Mouse (Mus musculus) heart, adult 8-10 months (tissue): ENCODE measurements at regions not wholly inside any gene's neighbourhood (a gene's known extent, or its start where the extent isn't known, plus 50 kb on each side); places are given as distances from the start of the nearest gene placed in this dataset.
A peak's percentile ranks its signal among the peaks of the same experiment; 100 is the strongest.

Source experiments
- DNase-seq: peaks from one replicate; pipeline ENCODE4 v3.0.0; 2022; ENCODE audit warnings: low spot score

DNA sequence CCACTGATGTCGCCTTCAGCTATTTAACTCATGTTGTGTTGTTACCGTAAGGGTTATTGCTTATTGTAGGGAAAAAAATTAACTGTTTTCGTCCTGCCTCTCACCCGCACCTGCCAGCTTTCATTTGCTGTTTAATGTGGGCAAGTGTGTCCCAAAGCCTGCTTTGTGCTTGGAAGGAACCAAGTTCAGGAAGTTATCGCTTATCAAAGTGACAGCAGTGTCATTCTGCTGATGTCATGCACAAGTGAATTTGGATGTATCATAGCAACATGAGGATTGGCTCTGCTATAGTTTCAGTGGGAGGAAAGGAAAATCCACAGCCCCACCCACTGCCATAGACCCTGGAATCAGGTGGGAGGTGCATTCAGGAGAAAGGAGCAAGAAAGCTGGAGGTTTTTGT lies 276.5 kb downstream of the Rnf144b start:
- no peak for DNase-seq

DNA sequence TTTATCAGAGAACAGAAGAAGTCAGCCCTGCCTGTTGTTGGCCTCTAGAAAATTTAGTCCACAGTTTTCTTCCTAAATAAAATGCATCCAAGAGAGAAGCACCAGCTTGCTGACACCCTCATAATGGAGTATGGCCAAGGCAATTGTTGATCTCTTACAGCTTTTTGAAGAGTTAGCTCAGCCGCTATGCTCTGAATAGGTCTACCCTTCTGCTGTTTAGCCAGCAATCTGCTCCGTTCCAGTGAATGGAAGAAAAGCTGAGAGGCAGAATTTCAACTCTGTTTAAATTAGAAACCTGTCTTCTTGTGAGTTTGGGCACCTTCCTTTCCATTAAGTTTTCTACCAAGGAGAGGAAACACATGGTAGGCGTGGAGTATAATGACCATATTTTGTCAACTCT lies 290.8 kb downstream of the Rnf144b start:
- DNase-seq: no peak

DNA sequence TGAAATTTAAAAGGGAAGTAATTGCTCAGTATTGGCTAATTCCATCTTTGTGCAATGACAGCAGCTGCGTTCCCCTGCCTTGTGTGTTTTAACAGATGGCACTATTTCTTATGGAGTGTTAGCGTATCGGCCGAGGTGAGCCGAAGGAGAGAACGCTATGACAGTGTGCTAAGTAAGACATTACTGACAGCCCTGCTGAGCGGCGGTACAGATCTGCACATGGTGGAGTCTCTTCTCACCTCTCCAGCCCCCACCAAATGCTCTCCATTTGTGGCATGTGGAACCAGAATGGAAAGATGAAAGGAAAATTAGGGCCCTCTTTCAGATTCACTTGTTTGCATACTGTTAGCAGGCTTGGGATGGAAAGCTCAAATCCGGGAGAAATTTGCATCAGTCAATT lies 291.5 kb downstream of the Rnf144b start:
- no peak for DNase-seq

DNA sequence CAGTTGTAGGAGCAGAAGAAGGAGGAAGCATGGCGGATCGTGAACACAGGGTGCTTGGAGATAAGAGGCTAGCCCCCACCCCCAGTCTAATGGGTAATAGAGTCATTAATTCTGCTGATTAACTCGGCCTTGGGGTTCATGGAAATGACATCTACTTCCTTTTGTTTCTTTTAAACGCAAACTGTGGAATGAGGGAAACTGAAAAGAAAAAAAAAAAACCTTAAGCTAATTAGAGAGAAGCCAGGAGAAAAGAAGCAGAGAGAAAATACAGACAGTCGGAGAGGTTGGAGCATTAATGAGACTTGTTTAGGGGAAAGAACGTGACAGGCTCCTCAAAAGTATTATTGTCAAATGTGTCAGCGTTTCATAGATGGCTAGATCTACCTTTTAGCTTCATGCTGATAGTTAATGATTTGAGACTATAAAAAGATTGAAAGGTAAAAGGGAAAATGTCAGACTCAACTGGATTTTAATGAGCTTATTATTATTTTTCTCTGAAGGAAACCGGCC lies 307.5 kb downstream of the Rnf144b start:
- DNase-seq: no peak

DNA sequence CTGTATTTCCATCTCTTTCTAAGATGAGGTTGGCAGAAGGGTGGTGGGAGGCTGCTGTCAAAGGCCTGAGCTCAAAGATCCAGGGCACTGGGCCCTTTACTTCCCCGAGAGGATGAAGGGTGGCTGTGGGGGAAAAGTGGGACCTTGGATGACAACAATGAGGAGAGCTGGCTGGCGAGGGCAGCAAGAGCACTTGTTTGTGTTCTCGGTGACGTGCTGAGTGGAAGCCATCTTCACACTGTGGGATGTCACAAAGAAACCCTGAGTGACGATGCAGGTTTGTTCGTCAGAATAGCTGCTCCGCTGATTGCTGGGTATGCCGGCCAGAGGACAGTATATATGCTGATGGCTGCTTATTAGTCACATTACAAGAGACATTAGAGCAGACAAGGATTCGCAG lies 308.0 kb downstream of the Rnf144b start:
- DNase-seq: no peak

DNA sequence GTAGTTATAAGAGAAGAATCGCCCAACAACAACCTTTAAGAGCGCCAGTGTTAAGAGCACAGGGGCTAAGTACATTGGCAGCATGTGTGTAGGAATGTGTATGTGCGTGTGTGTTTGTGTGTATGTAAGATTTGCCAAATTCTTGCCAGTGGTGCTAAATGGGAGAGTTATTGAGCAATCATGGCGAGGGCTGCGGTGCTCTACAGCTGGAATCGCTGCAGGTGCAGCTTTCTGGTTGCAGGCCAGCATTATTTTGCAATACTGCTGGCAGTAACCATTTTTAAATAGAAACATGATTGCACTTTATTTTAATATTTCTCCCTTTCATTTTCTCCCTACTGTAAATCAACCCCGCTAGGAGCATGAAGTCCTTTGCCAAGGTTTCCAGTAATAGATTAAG lies 313.2 kb downstream of the Rnf144b start:
- peak; percentile 4 for DNase-seq

DNA sequence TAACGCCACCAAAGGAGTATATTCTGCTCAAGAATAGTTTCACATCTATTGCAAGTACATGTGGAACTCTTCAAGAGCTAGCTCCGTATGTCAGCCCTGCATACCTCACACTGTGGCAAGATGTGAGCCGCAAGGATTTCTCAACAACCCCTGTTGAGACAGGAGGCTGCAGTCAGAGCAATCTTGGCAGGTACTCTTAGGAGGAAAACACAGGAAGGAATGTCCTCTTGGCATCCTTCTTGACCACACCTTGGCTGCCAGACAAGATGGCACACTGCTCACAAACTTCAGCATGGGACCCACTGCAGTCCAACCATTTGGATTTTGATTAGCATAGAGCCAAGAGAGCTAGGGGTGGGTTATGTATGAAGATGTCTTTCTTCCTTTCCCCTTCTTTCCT lies 322.4 kb downstream of the Rnf144b start:
- DNase-seq: no peak

DNA sequence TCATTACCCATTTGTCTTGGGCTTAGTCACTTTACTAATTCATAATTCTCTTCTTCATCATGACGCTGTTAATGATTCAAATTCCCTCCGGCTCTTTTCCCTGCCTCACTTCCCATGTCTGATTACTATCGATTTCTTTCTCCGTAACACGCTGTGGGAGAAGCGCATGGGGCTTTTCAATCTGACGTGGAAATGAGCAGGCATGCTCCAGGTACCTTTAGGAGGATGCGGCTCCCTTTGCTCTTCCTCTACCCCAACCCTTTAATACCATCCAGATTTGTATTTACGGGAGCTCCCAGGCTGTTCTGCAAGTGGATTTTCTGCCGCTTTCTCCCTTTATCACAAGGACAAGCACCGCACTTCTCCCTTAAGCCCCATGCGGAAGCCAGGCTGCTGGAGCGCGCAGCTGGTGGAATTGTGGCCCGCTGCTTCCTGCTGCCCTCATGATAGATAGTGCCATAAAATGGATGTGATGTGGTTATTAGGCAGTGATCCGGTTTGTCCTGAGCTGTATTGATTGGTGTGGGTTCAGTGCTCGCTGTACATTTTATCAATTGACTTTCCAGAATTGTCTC lies 329.8 kb downstream of the Rnf144b start:
- no peak for DNase-seq

DNA sequence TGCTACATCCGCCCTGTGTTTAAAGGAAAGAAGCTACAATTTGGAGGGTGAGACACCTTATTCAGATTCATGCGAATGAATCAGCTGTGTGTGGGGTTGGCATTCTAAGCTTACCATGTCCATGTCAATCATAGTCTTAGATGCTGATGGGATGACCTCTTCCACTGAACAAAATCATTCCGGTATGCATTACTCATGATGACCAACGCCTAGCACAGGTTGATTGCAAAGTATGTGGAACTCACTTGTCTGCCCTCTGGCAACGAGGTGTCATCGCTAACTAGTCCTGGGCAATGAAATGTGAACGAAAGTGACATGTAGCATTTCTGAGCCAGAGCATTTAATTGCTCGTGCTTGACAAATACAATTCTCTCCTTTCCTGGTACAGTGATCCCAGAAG lies 339.7 kb downstream of the Rnf144b start:
- no peak for DNase-seq

DNA sequence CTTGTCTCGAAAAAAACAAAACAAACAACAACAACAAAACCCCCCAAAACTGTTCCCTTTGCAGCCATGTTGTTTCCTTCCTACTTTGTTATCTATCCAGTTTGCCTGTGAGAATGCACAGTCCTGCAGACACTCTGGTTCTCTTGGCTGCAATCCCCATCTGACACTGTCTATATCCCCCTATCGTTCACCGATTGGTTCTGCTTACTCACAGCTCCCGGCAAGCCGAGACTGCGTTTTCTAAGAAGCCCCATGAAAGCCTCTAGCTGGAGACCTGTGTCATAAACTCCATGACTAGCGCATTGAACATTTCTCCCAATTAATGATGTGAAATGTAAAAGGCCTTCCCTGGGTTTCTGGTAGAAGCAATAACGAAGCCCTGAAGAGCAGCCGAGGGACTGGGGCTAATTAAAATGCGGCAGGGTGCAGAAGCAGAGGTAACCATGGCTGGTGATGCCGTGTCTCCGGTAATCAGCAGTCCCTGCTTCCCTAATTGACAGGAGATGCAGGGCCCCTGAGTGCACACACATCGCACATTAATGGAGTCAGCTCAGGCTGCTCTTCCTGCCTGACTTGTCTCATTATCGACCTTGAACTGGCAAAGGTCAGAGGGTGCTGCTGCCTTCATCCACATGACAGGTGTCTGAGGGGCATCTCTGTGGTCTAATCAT lies 349.2 kb downstream of the Rnf144b start:
- DNase-seq: no peak

DNA sequence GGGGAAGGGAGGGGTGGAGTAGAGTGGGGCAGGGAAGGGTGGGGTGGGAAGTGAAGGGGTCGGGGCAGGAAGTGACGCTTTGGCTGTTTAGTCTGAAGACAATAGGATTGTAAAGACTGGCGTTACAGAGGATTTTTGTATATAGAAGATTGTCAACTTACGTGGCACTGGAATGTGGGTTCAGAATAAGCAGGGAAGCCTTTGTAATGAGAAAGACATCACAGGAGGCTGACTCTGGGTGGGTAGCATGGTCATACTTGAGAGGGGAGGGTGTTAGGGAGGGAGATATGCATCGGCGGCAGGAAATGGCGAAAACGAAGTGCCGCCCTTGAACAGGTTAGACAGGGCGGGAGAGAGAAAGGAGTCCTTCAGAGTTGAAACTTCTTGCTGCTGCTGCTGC lies 357.7 kb downstream of the Rnf144b start:
- no peak for DNase-seq

DNA sequence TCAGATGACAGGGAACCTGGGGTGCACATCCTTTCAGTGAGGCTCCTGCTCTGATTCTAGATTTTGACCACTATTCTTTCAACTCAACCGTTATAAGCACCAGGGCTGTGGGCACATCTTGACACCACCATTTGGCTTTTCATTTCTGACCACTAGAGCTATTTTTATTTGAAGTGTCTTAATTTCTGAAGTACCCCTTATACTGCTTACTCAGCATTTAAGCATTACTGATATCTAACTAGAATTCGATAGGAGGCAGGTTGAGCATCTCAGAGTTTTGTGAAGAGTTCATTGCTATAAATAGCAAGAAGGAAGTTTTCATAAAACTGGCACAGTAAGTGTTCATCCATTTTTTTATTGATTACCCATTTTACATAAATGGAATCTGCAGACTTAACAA lies 362.4 kb downstream of the Rnf144b start:
- no peak for DNase-seq

DNA sequence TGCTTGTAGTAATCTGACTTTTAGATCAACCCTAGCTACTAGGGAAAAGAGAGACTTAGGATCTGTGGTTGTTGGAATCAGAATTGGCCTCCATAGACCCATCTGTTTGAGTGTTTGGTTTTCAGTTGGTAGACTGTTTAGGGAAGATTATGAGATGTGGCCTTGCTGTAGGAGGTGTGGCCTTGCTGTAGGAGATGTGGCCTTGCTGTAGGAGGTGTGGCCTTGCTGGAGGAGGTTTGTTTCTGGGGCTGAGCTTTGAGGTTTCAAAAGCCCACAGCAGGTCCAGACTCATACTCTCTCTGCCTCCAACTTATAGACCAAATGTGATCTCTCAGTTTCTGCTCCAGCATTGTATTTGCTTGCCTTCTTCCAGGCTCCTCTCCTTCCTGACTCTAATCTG lies 363.7 kb downstream of the Rnf144b start:
- DNase-seq: no peak

DNA sequence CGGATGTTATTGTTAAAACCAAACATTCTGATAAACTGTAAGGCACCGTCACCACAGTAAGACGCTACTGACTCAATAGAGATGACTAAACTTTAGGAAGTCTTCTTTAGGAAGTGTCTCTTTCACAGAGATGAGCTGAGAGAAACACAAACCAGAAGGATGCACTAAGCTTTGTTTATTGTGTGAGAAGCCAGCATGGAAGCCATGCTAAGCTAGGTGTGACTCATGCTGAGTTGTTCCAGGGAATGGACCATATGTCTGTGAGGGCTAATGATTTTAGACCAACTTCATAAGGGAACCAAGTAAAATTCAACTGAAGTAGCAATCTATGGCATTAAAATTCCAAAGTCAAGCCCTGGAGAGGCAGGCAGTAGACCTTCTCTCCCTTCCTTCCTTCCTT lies 364.2 kb downstream of the Rnf144b start:
- no peak for DNase-seq

DNA sequence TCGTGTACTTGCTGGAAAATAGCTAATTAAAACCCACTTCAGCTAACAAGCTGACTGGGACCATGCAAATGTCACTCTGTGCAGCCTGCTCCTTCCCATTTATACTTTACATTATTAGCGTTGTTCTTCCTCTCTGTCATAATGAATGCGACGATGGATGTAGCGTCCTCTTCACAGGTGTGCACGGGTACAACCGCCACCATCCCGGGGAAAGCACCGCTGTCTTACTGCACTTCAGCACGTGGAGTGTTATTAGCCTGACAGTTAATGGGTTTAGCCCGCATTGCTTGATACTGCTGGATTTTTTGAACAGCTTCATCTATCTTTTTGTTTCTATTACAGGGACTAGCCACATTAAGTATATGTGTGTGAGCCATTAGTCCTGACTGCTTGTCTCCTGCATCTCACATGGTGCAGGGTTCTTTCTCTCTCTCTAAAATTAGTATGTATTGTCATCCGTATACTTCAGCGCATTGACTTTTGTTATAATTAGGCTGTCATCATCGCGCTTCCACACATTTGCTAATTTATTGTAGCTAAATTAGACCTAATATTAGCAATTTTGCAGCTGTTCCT lies 383.0 kb downstream of the Rnf144b start:
- DNase-seq: no peak

DNA sequence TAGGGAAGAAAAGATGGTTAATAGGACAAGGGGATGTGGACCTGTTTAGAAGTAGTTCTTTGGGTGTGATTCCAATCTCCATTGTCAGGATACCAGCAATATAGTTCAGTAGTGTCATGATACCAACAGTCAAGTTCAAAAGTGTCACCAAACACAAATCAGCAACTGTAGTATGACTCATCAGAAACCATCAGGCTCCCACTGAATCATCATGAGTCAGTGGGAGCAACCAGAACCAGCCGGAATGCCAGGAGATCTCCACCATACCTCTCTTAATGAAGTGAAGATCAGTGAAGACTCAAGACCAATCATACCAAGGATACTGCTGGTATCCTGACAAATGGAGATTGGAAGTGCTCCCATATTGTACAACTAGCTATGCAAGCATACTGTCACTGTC lies 410.5 kb downstream of the Rnf144b start:
- no peak for DNase-seq

DNA sequence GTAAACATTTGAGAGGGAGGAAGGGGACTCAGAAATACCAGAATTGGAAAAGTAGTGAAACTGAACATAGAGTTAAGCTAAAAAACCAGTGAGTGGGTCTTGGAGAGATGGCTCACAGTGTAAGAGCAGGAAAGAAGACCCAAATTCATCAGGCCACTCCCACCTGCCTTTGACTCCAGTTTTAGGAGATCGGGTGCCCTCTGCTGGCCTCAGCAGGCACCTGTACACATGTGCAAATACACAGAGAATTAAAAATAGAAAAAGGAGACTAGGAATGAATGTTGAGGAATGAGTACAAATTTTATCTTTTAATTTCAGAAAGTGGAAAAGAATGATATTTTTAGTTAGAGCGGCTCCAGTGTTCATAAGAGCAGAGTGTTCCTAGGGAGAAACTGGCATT lies 414.7 kb downstream of the Rnf144b start:
- no peak for DNase-seq

DNA sequence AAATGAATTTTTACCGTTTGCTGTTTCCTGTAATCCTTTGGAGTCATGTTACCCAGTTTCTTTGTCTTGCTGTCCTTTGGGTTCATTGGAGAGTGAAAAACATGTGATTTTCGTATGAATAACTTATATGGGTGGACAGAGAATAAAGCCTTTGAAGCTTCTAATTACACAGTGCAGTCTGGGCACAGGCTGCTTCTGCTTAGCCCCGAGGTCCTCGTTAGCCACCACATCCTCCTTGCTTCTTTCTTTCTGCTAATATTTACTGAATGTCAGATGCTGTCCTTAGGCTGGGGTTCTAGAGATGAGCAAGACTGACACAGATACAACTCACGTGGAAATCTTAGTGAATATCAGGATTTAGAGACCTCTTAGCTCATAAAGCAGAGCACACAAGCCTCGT lies 427.2 kb downstream of the Rnf144b start:
- DNase-seq: no peak

DNA sequence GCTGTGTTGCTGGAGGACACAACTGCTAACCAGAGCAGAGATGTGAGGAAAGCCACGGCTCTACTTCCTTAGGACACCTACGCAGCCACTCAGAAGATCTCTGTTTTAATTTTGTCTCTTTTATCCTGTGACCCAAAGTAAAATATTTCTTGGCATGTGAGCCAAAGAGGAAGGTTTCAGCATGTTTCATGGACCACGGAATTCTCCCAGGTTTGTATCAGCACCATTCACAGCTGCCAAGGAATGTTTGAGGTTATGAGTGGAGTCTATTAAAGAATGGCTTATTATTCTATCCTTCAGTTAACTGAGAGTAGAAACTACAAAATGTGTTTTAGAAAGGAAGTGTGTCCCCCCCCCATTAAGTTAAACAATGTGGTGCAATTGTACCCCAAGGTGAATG lies 429.8 kb downstream of the Rnf144b start:
- DNase-seq: no peak

DNA sequence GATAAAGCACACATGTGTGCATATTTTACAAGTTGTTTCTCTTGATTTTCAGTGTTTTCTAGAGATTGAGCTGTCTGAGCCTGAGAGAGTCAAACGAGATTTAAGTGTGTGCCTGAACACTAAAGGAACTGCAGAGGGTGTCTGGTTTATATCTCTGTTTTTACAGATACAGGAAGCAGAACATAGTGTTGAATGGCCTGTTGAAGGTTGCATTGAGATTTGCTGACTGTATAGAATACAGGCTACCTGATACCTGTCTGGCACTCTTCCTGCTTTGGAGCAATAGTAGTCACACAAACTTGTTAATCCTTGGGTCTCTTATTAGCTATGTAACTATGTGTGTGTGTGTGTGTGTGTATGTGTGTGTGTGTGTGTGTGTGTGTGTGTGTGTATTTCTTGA lies 431.7 kb downstream of the Rnf144b start:
- no peak for DNase-seq

DNA sequence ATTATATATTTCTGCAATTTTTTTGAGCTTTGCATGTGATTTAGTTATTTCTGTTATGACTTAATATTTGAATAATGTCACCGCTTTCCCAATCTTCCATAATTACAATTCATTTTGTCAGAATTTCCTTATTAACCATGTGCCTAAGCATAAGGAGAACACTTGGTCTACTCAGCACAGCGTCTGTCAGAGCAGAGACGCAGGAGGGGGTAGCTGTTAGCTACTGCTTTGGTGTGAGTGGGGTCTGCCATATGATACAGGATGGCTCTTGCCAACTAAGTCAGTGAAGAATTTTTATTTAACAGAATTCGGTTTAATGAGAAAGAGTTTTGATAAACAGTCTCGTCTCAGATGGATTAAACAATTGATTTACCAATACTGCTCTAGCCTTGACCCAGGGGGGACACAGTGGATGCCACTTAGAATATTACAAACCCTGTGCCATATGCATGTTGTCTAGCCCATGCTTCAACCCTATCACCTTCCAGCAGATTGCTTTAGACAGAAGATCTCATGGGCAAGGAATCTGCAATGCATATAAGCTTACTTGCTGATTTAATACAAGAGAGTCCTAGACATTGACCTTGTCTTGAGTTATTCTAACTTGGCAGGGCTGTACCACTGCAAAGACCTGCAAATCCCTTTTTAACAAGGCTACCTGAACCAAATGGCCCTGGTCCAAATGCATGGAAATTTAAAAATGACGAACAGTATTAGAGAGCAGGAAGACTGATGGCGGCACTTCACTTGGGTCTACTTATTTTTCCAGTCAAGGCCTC lies 434.9 kb downstream of the Rnf144b start:
- no peak for DNase-seq

DNA sequence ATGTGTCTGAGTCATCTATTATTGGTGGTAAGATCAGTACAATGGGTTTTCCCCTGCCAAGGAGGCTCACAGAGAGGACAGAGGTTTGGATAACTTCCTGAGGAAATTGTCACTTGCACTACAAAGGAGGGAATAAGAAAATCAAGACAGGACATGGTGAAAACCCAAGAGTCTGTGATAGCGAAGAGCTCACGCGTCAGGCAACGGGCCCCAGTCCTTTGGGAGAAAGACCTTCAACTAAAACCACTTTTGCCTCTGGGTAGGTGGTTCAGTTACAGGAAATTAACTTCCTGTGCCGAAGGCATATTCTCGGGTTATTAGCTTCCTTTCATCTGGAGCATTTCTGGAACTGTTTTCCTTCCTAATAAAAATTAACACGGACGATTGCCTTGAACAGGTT lies 440.4 kb downstream of the Rnf144b start:
- DNase-seq: no peak

DNA sequence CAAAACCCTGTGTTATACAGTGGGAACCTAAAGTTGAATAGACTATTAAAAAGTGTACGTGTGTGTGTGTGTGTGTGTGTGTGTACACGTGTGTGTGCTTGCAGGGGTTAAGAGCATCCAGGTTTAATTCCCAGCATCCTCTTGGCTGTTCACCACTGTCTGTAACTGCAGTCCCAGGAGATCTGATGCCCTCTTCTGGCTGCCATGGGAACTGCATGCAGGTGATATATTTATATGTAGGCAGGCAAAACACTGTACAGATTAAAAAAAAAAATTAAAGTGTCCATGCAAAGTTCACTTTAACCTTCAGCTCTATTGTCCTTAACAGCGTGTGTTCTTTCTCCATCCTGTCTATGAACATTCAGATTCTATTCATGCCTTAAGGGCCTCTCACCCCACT lies 454.1 kb downstream of the Rnf144b start:
- no peak for DNase-seq
